Mouse (Mus musculus): ENCODE data around the gene Tbc1d22a.

DNA sequence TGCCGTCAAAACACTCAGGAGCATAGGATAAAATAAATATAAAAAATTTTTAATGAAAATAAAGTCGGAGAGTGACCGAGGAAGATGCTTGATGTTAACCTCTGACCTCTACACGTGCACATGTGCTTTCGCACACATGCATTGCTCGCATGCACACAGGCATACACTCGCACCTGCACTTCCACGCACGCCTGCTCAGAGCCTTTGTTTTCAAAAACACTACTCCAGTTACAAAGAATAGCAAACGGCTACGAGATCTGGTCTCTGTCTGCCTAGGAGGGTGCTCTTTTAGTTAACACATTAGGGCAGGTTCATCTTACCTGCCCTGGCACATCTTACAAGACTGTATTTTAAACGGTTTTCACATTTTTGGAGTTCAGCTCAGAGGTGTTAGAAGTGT is 42.9 kb upstream of the Tbc1d22a start:
- TF ChIP-seq CTCF (IDR thresholded peaks at IDR 0.05; ENCODE audit: low read depth, low read length) (no peak), POLR2A (IDR thresholded peaks at IDR 0.05; ENCODE audit: borderline replicate concordance, low read depth, low read length) (no peak)

All from bone marrow macrophage, adult 2 months (primary cell).